Mouse (Mus musculus) cerebellum, adult 2 months (tissue): ENCODE results near the gene 1700019A02Rik.

Experiments used
- CTCF ChIP-seq: fragments of 200-500 bp; IDR thresholded peaks from 2 replicates; pipeline ENCODE4 v1.5.1; 2011; ENCODE audit warnings: low read depth, mild to moderate bottlenecking, control low read depth, low read length, moderate library complexity, borderline replicate concordance; ENCODE audit not compliant: insufficient read depth
- POLR2A ChIP-seq: fragments of 200-500 bp; IDR thresholded peaks from 2 replicates; pipeline ENCODE4 v1.6.1; 2011; ENCODE audit warnings: low read length, control low read depth, borderline replicate concordance; ENCODE audit not compliant: insufficient read depth

- TF ChIP-seq POLR2A (no peak), CTCF (no peak)
Measured at GRCm38 (mm10) chr1:53110561-53110960, 76.9 kb downstream of the 1700019A02Rik start.
